Mouse (Mus musculus): Measurements from ENCODE around the gene Cd163l1. TPM values are rescaled to one million over a fixed set of nuclear protein-coding genes. Genes with fewer than 3 reads are reported as not detected.

Gene Cd163l1
- polyA plus RNA-seq, 1 experiment from 2014 or later: not detected

Other genes with a start within 250 kb of the Cd163l1 start
- gene 6430531B16Rik, start 239.5 kb upstream of the Cd163l1 start, polyA plus RNA-seq (2014; fragmentation: Nextera tagmentation; extraction: Ambion mirVana): 0.22 TPM in 1 of 2 replicates, not detected in the other
- gene Adam8, start 225.7 kb upstream of the Cd163l1 start, polyA plus RNA-seq (2014; fragmentation: Nextera tagmentation; extraction: Ambion mirVana): 0.82 and 1.5 TPM in 2 replicates
- 33.7 and 34.6 TPM in 2 replicates for gene Zfp511, start 181.9 kb upstream of the Cd163l1 start, polyA plus RNA-seq (2014; fragmentation: Nextera tagmentation; extraction: Ambion mirVana)
- 32.8 and 34.2 TPM in 2 replicates for gene Tubgcp2, start 181.6 kb upstream of the Cd163l1 start, polyA plus RNA-seq (2014; fragmentation: Nextera tagmentation; extraction: Ambion mirVana)
- gene Msx3, start 169.2 kb upstream of the Cd163l1 start, polyA plus RNA-seq (2014; fragmentation: Nextera tagmentation; extraction: Ambion mirVana): not detected in 2 replicates
- 0.20 and 0.42 TPM in 2 replicates for gene Caly, start 135.7 kb upstream of the Cd163l1 start, polyA plus RNA-seq (2014; fragmentation: Nextera tagmentation; extraction: Ambion mirVana)
- 0.59 TPM in 1 of 2 replicates, not detected in the other for gene Prap1, start 124.9 kb upstream of the Cd163l1 start, polyA plus RNA-seq (2014; fragmentation: Nextera tagmentation; extraction: Ambion mirVana)
- 108 and 111 TPM in 2 replicates for gene Fuom, start 115.8 kb upstream of the Cd163l1 start, polyA plus RNA-seq (2014; fragmentation: Nextera tagmentation; extraction: Ambion mirVana)
- 12.4 and 12.5 TPM in 2 replicates for gene Paox, start 102.5 kb upstream of the Cd163l1 start, polyA plus RNA-seq (2014; fragmentation: Nextera tagmentation; extraction: Ambion mirVana)
- gene Echs1, start 101.8 kb upstream of the Cd163l1 start, polyA plus RNA-seq (2014; fragmentation: Nextera tagmentation; extraction: Ambion mirVana): 220 and 227 TPM in 2 replicates
- gene Mtg1, start 80.7 kb upstream of the Cd163l1 start, polyA plus RNA-seq (2014; fragmentation: Nextera tagmentation; extraction: Ambion mirVana): 38.2 and 40.8 TPM in 2 replicates
- 0.11 TPM in 1 of 2 replicates, not detected in the other for gene Sprn, start 63.4 kb upstream of the Cd163l1 start, polyA plus RNA-seq (2014; fragmentation: Nextera tagmentation; extraction: Ambion mirVana)
- gene Olfr522, start 53.5 kb upstream of the Cd163l1 start, polyA plus RNA-seq (2014; fragmentation: Nextera tagmentation; extraction: Ambion mirVana): not detected in 2 replicates
- not detected in 2 replicates for gene Olfr523, start 45.0 kb upstream of the Cd163l1 start, polyA plus RNA-seq (2014; fragmentation: Nextera tagmentation; extraction: Ambion mirVana)
- not detected in 2 replicates for gene Olfr524, start 12.3 kb upstream of the Cd163l1 start, polyA plus RNA-seq (2014; fragmentation: Nextera tagmentation; extraction: Ambion mirVana)
- not detected in 2 replicates for gene 5830411N06Rik, start 29.0 kb downstream of the Cd163l1 start, polyA plus RNA-seq (2014; fragmentation: Nextera tagmentation; extraction: Ambion mirVana)
- not detected in 2 replicates for gene Olfr525, start 102.6 kb downstream of the Cd163l1 start, polyA plus RNA-seq (2014; fragmentation: Nextera tagmentation; extraction: Ambion mirVana)
- gene Olfr527, start 115.8 kb downstream of the Cd163l1 start, polyA plus RNA-seq (2014; fragmentation: Nextera tagmentation; extraction: Ambion mirVana): not detected in 2 replicates
- not detected in 2 replicates for gene Olfr60, start 143.4 kb downstream of the Cd163l1 start, polyA plus RNA-seq (2014; fragmentation: Nextera tagmentation; extraction: Ambion mirVana)
- not detected in 2 replicates for gene Olfr530, start 158.1 kb downstream of the Cd163l1 start, polyA plus RNA-seq (2014; fragmentation: Nextera tagmentation; extraction: Ambion mirVana)
- not detected in 2 replicates for gene Olfr531, start 184.7 kb downstream of the Cd163l1 start, polyA plus RNA-seq (2014; fragmentation: Nextera tagmentation; extraction: Ambion mirVana)
- gene Olfr532, start 203.4 kb downstream of the Cd163l1 start, polyA plus RNA-seq (2014; fragmentation: Nextera tagmentation; extraction: Ambion mirVana): not detected in 2 replicates
- not detected in 2 replicates for gene Olfr533, start 245.1 kb downstream of the Cd163l1 start, polyA plus RNA-seq (2014; fragmentation: Nextera tagmentation; extraction: Ambion mirVana)